Mouse (Mus musculus) T-cell, adult 2 months (primary cell): ENCODE data around the gene Ebf3.

Experiments
- DNase-seq: peaks from one replicate; pipeline ENCODE4 v3.0.0; 2022; ENCODE audit warnings: low spot score

Gene Ebf3

GRCm38 (mm10) chr7:137313904-137314691, at the start of gene Ebf3:
Gene Ebf3, minus strand, starts transcription at chr7:137314445.
- DNase-seq, result peak; percentile 13

- no peak for DNase-seq
These were observed 32.6 kb upstream of the Ebf3 start for GRCm38 (mm10) chr7:137346860-137347259.

GRCm38 (mm10) chr7:137346068-137346467, 31.8 kb upstream of the Ebf3 start:
- no peak for DNase-seq

GRCm38 (mm10) chr7:137333951-137334350, 19.7 kb upstream of the Ebf3 start:
- DNase-seq, result no peak

GRCm38 (mm10) chr7:137322926-137323325, 8.7 kb upstream of the Ebf3 start:
- no peak for DNase-seq

- DNase-seq, result no peak
These were observed 7.9 kb upstream of the Ebf3 start for GRCm38 (mm10) chr7:137321961-137322784.

- DNase-seq, result no peak
These were observed 7.0 kb upstream of the Ebf3 start for GRCm38 (mm10) chr7:137321141-137321813.

GRCm38 (mm10) chr7:137320320-137320719, 6.1 kb upstream of the Ebf3 start:
- DNase-seq, result no peak

GRCm38 (mm10) chr7:137318924-137319885, 5.0 kb upstream of the Ebf3 start:
- no peak for DNase-seq

- DNase-seq, result no peak
These were observed 4.1 kb upstream of the Ebf3 start for GRCm38 (mm10) chr7:137318383-137318775.

- no peak for DNase-seq
These were observed 3.6 kb upstream of the Ebf3 start for GRCm38 (mm10) chr7:137317659-137318382.

GRCm38 (mm10) chr7:137316926-137317658, 2.8 kb upstream of the Ebf3 start:
- DNase-seq, result no peak

- no peak for DNase-seq
These were observed 2.1 kb upstream of the Ebf3 start for GRCm38 (mm10) chr7:137316181-137316925.

- no peak for DNase-seq
These were observed 1.3 kb upstream of the Ebf3 start for GRCm38 (mm10) chr7:137315544-137315940.

- DNase-seq, result no peak
These were observed 682 bp upstream of the Ebf3 start for GRCm38 (mm10) chr7:137314710-137315543.

GRCm38 (mm10) chr7:137313183-137313903, 902 bp downstream of the Ebf3 start:
- DNase-seq, result no peak

- DNase-seq, result no peak
These were observed 1.4 kb downstream of the Ebf3 start for GRCm38 (mm10) chr7:137312933-137313182.
